Mouse (Mus musculus) C2C12 (cell line): ENCODE measurements around the gene Nr5a2. TPM values are rescaled to one million over a fixed set of nuclear protein-coding genes. Genes with fewer than 3 reads are reported as not detected.

Experiments used
- H3K27me3 ChIP-seq: one replicate; pipeline ENCODE4 v1.6.1; 2011; ENCODE audit not compliant: control insufficient read depth, insufficient read depth, insufficient read length
- H3K36me3 ChIP-seq: one replicate; pipeline ENCODE4 v1.6.1; 2011; ENCODE audit not compliant: control insufficient read depth, insufficient read depth
- H3K4me3 ChIP-seq: one replicate; pipeline ENCODE4 v1.5.1; 2011; ENCODE audit warnings: mild to moderate bottlenecking, control low read depth; ENCODE audit not compliant: poor library complexity, insufficient read depth, severe bottlenecking
- H3K79me2 ChIP-seq: one replicate; pipeline ENCODE4 v1.6.1; 2011; ENCODE audit not compliant: control insufficient read depth, insufficient read depth
- H3K79me3 ChIP-seq: one replicate; pipeline ENCODE4 v1.6.1; 2011; ENCODE audit warnings: low read depth, control low read depth
- H3ac ChIP-seq: one replicate; pipeline ENCODE3; 2011; ENCODE audit warnings: low read depth; ENCODE audit not compliant: control insufficient read depth, insufficient read length
- CEBPB ChIP-seq: IDR thresholded peaks from one replicate; pipeline ENCODE4 v1.6.1; 2011; ENCODE audit warnings: low read depth, mild to moderate bottlenecking, control low read depth, moderate library complexity
- CTCF ChIP-seq: IDR thresholded peaks from one replicate; pipeline ENCODE4 v1.5.1; 2011; ENCODE audit not compliant: control insufficient read depth, insufficient read depth, insufficient read length
- FOSL1 ChIP-seq: IDR thresholded peaks from one replicate; pipeline ENCODE4 v1.8.0; 2011; ENCODE audit warnings: mild to moderate bottlenecking, low read length; ENCODE audit not compliant: poor library complexity, insufficient read depth, severe bottlenecking
- MAX ChIP-seq: IDR thresholded peaks from one replicate; pipeline ENCODE4 v1.6.1; 2011; ENCODE audit warnings: mild to moderate bottlenecking, control low read depth
- MYOD1 ChIP-seq: IDR thresholded peaks from one replicate; pipeline ENCODE4 v1.6.1; 2011; ENCODE audit warnings: low read depth; ENCODE audit not compliant: control insufficient read depth, insufficient read length
- MYOG ChIP-seq: IDR thresholded peaks from one replicate; pipeline ENCODE4 v1.6.1; 2011; ENCODE audit not compliant: control insufficient read depth, insufficient read length; ENCODE audit errors: extremely low read depth
- USF1 ChIP-seq: IDR thresholded peaks from one replicate; pipeline ENCODE4 v1.6.1; 2011; ENCODE audit warnings: low read depth, mild to moderate bottlenecking, control low read depth, moderate library complexity
- polyA plus RNA-seq: library from polyadenylated mRNA; unstranded; fragments of >200 nt; fragmentation: generic; extraction: Trizol; gene quantifications from one replicate; pipeline ENCODE4 v1.2.1, GENCODE M21; 2012; ENCODE audit warnings: missing spikeins

Gene Nr5a2
- polyA plus RNA-seq, 1 experiment, result not detected

DNA sequence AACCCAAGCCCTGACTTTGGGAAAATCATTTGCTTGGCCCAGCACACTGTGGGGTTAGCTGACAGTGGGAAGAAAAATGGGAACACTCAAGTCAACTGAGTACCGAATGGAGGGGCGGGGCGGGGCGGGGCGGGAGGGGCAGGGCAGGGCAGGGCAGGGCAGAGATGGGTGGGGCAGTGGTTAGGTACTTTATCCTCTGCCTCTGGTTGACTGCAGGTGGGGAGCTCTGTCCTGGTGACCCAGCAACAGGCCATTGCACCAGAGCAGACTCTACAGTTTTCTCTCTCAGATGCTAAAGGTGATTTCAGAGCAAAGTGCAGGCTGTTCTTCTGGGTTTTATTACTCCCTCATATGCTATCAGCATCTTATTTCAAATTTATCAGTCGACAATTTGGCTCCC lies 67.1 kb downstream of the Nr5a2 start:
- Histone ChIP-seq H3ac (no peak overlapping the region), H3K79me3 (no peaks in the 10 kb centered on the region), H3K4me3 (no peak overlapping the region), H3K79me2 (no peaks in the 10 kb centered on the region), H3K27me3 (no peaks in the 10 kb centered on the region), H3K36me3 (no peaks in the 10 kb centered on the region)
- TF ChIP-seq MYOD1 (no peak), USF1 (no peak), MYOG (no peak), FOSL1 (no peak), CEBPB (no peak), CTCF (no peak), MAX (no peak)

DNA sequence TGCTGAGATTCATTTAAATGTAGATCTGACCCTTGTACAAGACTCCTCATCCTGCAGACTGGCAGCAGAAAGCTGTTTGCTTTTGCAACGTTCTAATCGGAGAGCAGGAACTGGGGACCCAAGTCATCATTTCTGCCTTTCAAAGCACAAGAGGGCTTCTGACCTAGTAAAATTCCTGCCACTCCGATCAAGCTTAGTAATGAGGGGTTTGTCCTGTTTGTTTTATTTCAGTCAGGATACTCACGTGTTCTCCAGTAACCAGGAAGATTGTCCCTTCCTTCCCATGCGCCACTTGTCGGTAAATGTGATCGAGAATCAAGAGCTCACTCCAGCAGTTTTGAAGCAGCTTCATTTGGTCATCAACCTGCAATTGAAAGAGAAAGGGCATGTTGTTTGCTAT lies 69.8 kb downstream of the Nr5a2 start:
- Histone ChIP-seq H3K4me3 (no peak overlapping the region), H3K27me3 (no peaks in the 10 kb centered on the region), H3ac (no peak overlapping the region), H3K36me3 (no peaks in the 10 kb centered on the region), H3K79me3 (no peaks in the 10 kb centered on the region), H3K79me2 (no peaks in the 10 kb centered on the region)
- TF ChIP-seq MYOG (no peak), MAX (no peak), MYOD1 (no peak), CTCF (no peak), USF1 (no peak), FOSL1 (no peak), CEBPB (no peak)

- no peaks in the 10 kb centered on the region for H3K36me3 ChIP-seq
- no peak overlapping the region for H3ac ChIP-seq
- H3K27me3 ChIP-seq, result no peaks in the 10 kb centered on the region
- no peak for TF ChIP-seq USF1
- TF ChIP-seq MYOD1, result no peak
- no peak for TF ChIP-seq FOSL1
- no peak for TF ChIP-seq MYOG
- no peak for TF ChIP-seq MAX
- no peak for TF ChIP-seq CTCF
- TF ChIP-seq CEBPB, result no peak
- H3K79me3 ChIP-seq, result no peaks in the 10 kb centered on the region
- H3K4me3 ChIP-seq, result no peak overlapping the region
- H3K79me2 ChIP-seq, result no peaks in the 10 kb centered on the region
Measured at GRCm38 (mm10) chr1:136888704-136889103, 71.5 kb downstream of the Nr5a2 start.

GRCm38 (mm10) chr1:136886678-136887077 lies 73.6 kb downstream of the Nr5a2 start:
- Histone ChIP-seq H3ac (no peak overlapping the region), H3K79me3 (no peaks in the 10 kb centered on the region), H3K79me2 (no peaks in the 10 kb centered on the region), H3K36me3 (no peaks in the 10 kb centered on the region), H3K4me3 (no peak overlapping the region), H3K27me3 (peaks cover 3% of the 10 kb centered on the region)
- TF ChIP-seq MYOD1 (no peak), MYOG (no peak), CTCF (no peak), FOSL1 (no peak), USF1 (no peak), CEBPB (no peak), MAX (no peak)

GRCm38 (mm10) chr1:136883458-136884174 lies 76.6 kb downstream of the Nr5a2 start:
- Histone ChIP-seq H3K4me3 (no peak overlapping the region), H3K79me2 (no peaks in the 10 kb centered on the region), H3K36me3 (no peaks in the 10 kb centered on the region), H3K79me3 (no peaks in the 10 kb centered on the region), H3ac (no peak overlapping the region), H3K27me3 (peaks cover 3% of the 10 kb centered on the region)
- TF ChIP-seq CTCF, result no peak
- TF ChIP-seq MAX, result no peak
- no peak for TF ChIP-seq CEBPB
- no peak for TF ChIP-seq USF1
- TF ChIP-seq MYOG, result no peak
- TF ChIP-seq MYOD1, result no peak
- TF ChIP-seq FOSL1, result no peak

GRCm38 (mm10) chr1:136880260-136880659 lies 80.0 kb downstream of the Nr5a2 start:
- no peak for TF ChIP-seq CEBPB
- no peak for TF ChIP-seq FOSL1
- TF ChIP-seq MAX, result no peak
- TF ChIP-seq MYOG, result no peak
- no peak for TF ChIP-seq MYOD1
- no peak for TF ChIP-seq CTCF
- no peak for TF ChIP-seq USF1
- Histone ChIP-seq H3K79me3 (no peaks in the 10 kb centered on the region), H3K36me3 (no peaks in the 10 kb centered on the region), H3ac (no peak overlapping the region), H3K79me2 (no peaks in the 10 kb centered on the region), H3K4me3 (no peak overlapping the region), H3K27me3 (peaks cover 6% of the 10 kb centered on the region)
